Mouse (Mus musculus): ENCODE results near the gene Stpg3. TPM values are rescaled to one million over a fixed set of nuclear protein-coding genes. Genes with fewer than 3 reads are reported as not detected.
A peak's percentile ranks its signal among the peaks of the same experiment; 100 is the strongest.

Stpg3 gene
- polyA plus RNA-seq, 1 experiment from 2014 or later, result not detected

- Histone ChIP-seq H3K9me3 (ENCODE audit: control insufficient read depth, low read length) (no peaks in the 10 kb centered on the region), H3K27ac (ENCODE audit: low read depth, low read length) (peak within 1 kb of the TSS; percentile 49; the same call in 1 of the 2 replicates), H3K4me1 (replicated peaks; ENCODE audit: control insufficient read depth, insufficient read depth, low read length) (peaks cover 7% of the 10 kb centered on the region; the same call in 1 of the 2 replicates), H3K4me3 (ENCODE audit: low read depth, low read length) (peak within 1 kb of the TSS; percentile 69), H3K27me3 (ENCODE audit: control insufficient read depth, insufficient read depth, low read length) (no peaks in the 10 kb centered on the region), H3K4me2 (replicated peaks; ENCODE audit: low read depth, low read length) (peak within 1 kb of the TSS; percentile 88), H3K36me3 (ENCODE audit: control insufficient read depth, insufficient read depth, low read length) (0 out of 2 replicates have a peak, but pooled peaks cover 2% of the 10 kb centered on the region), H3K9ac (ENCODE audit: low read depth, low read length) (peak within 1 kb of the TSS; percentile 69)
- DNase-seq (ENCODE audit: low spot score), result peak; percentile 98
- under 1% methylated on average over 38 of the region's 39 CpGs for WGBS
- ATAC-seq (ENCODE audit: low FRiP score), result peak; percentile 91
Observed at GRCm38 (mm10) chr2:25255284-25255779, 40.9 kb upstream of the Stpg3 start, which contains the start of gene Tmem203. Gene Tmem203 (plus strand): TSS chr2:25255439.

GRCm38 (mm10) chr2:25252331-25252730, 37.9 kb upstream of the Stpg3 start:
- H3K27me3 ChIP-seq (ENCODE audit: control insufficient read depth, insufficient read depth, low read length), result no peaks in the 10 kb centered on the region
- 88% methylated on average over 1 of the region's 1 CpGs for WGBS
- peak; percentile 19 for DNase-seq (ENCODE audit: low spot score)
- 0 out of 2 replicates have a peak, but pooled peaks cover 2% of the 10 kb centered on the region for H3K36me3 ChIP-seq (ENCODE audit: control insufficient read depth, insufficient read depth, low read length)
- no peaks in the 10 kb centered on the region for H3K9me3 ChIP-seq (ENCODE audit: control insufficient read depth, low read length)
- H3K4me3 ChIP-seq (ENCODE audit: low read depth, low read length), result no peak overlapping the region
- no peak overlapping the region for H3K4me2 ChIP-seq (replicated peaks; ENCODE audit: low read depth, low read length)
- no peak overlapping the region for H3K9ac ChIP-seq (ENCODE audit: low read depth, low read length)
- H3K4me1 ChIP-seq (replicated peaks; ENCODE audit: control insufficient read depth, insufficient read depth, low read length), result peaks cover 7% of the 10 kb centered on the region; the same call in 1 of the 2 replicates
- H3K27ac ChIP-seq (ENCODE audit: low read depth, low read length), result no peak overlapping the region
- ATAC-seq (ENCODE audit: low FRiP score), result no peak

GRCm38 (mm10) chr2:25246183-25247072, 32.0 kb upstream of the Stpg3 start, which contains the start of gene AL732309.1:
Gene AL732309.1 (minus strand): TSS chr2:25246863.
- 88% methylated on average over 10 of the region's 10 CpGs for WGBS
- Histone ChIP-seq H3K4me3 (ENCODE audit: low read depth, low read length) (no peak within 1 kb of the TSS), H3K4me1 (replicated peaks; ENCODE audit: control insufficient read depth, insufficient read depth, low read length) (peaks cover 4% of the 10 kb centered on the region; the same call in 1 of the 2 replicates), H3K9ac (ENCODE audit: low read depth, low read length) (no peak within 1 kb of the TSS), H3K9me3 (ENCODE audit: control insufficient read depth, low read length) (no peaks in the 10 kb centered on the region), H3K27me3 (ENCODE audit: control insufficient read depth, insufficient read depth, low read length) (no peaks in the 10 kb centered on the region; the same call in 1 of the 2 replicates), H3K36me3 (ENCODE audit: control insufficient read depth, insufficient read depth, low read length) (0 out of 2 replicates have a peak, but pooled peaks cover under 1% of the 10 kb centered on the region), H3K27ac (ENCODE audit: low read depth, low read length) (no peak within 1 kb of the TSS), H3K4me2 (replicated peaks; ENCODE audit: low read depth, low read length) (no peak within 1 kb of the TSS)
- DNase-seq (ENCODE audit: low spot score), result no peak
- ATAC-seq (ENCODE audit: low FRiP score), result no peak

GRCm38 (mm10) chr2:25244144-25244543, 29.7 kb upstream of the Stpg3 start:
- Histone ChIP-seq H3K4me3 (ENCODE audit: low read depth, low read length) (no peak overlapping the region), H3K4me1 (replicated peaks; ENCODE audit: control insufficient read depth, insufficient read depth, low read length) (peaks cover 4% of the 10 kb centered on the region; the same call in 1 of the 2 replicates), H3K27ac (ENCODE audit: low read depth, low read length) (no peak overlapping the region), H3K27me3 (ENCODE audit: control insufficient read depth, insufficient read depth, low read length) (peaks cover 2% of the 10 kb centered on the region; the same call in 1 of the 2 replicates), H3K9ac (ENCODE audit: low read depth, low read length) (no peak overlapping the region), H3K36me3 (ENCODE audit: control insufficient read depth, insufficient read depth, low read length) (no peaks in the 10 kb centered on the region), H3K9me3 (ENCODE audit: control insufficient read depth, low read length) (no peaks in the 10 kb centered on the region), H3K4me2 (replicated peaks; ENCODE audit: low read depth, low read length) (no peak overlapping the region)
- ATAC-seq (ENCODE audit: low FRiP score) (no peak), DNase-seq (ENCODE audit: low spot score) (no peak)
- WGBS, result 92% methylated on average over 4 of the region's 4 CpGs

- peaks cover 2% of the 10 kb centered on the region; the same call in 1 of the 2 replicates for H3K27me3 ChIP-seq (ENCODE audit: control insufficient read depth, insufficient read depth, low read length)
- DNase-seq (ENCODE audit: low spot score), result no peak
- H3K9me3 ChIP-seq (ENCODE audit: control insufficient read depth, low read length), result no peaks in the 10 kb centered on the region
- H3K4me1 ChIP-seq (replicated peaks; ENCODE audit: control insufficient read depth, insufficient read depth, low read length), result peaks cover 4% of the 10 kb centered on the region; the same call in 1 of the 2 replicates
- H3K9ac ChIP-seq (ENCODE audit: low read depth, low read length), result peak overlapping the region; percentile 71; the same call in 1 of the 2 replicates
- no peak overlapping the region for H3K27ac ChIP-seq (ENCODE audit: low read depth, low read length)
- WGBS, result 81% methylated on average over 8 of the region's 8 CpGs
- no peak overlapping the region; the same call in 1 of the 2 replicates for H3K4me3 ChIP-seq (ENCODE audit: low read depth, low read length)
- no peak for ATAC-seq (ENCODE audit: low FRiP score)
- peak overlapping the region; percentile 95; the same call in 1 of the 2 replicates for H3K4me2 ChIP-seq (replicated peaks; ENCODE audit: low read depth, low read length)
- no peaks in the 10 kb centered on the region for H3K36me3 ChIP-seq (ENCODE audit: control insufficient read depth, insufficient read depth, low read length)
Observed at GRCm38 (mm10) chr2:25243342-25243741, 28.9 kb upstream of the Stpg3 start.

- Histone ChIP-seq H3K9ac (ENCODE audit: low read depth, low read length) (peak within 1 kb of the TSS; percentile 71), H3K27ac (ENCODE audit: low read depth, low read length) (peak within 1 kb of the TSS; percentile 42; the same call in 1 of the 2 replicates), H3K4me3 (ENCODE audit: low read depth, low read length) (peak within 1 kb of the TSS; percentile 57), H3K36me3 (ENCODE audit: control insufficient read depth, insufficient read depth, low read length) (no peaks in the 10 kb centered on the region), H3K27me3 (ENCODE audit: control insufficient read depth, insufficient read depth, low read length) (peaks cover 2% of the 10 kb centered on the region; the same call in 1 of the 2 replicates), H3K4me2 (replicated peaks; ENCODE audit: low read depth, low read length) (peak within 1 kb of the TSS; percentile 95), H3K9me3 (ENCODE audit: control insufficient read depth, low read length) (no peaks in the 10 kb centered on the region), H3K4me1 (replicated peaks; ENCODE audit: control insufficient read depth, insufficient read depth, low read length) (peaks cover 4% of the 10 kb centered on the region; the same call in 1 of the 2 replicates)
- DNase-seq (ENCODE audit: low spot score) (peak; percentile 61), ATAC-seq (ENCODE audit: low FRiP score) (peak; percentile 38)
- 0% methylated on average over 27 of the region's 59 CpGs for WGBS
Observed at GRCm38 (mm10) chr2:25242101-25242506, 27.7 kb upstream of the Stpg3 start, which contains the start of the genes Rnf208 and Cysrt1. Gene Rnf208 (plus strand): TSS chr2:25242255. Gene Cysrt1 (minus strand): TSS chr2:25242452.

GRCm38 (mm10) chr2:25241438-25241775, 27.0 kb upstream of the Stpg3 start:
- Histone ChIP-seq H3K4me3 (ENCODE audit: low read depth, low read length) (peak overlapping the region; percentile 57), H3K27me3 (ENCODE audit: control insufficient read depth, insufficient read depth, low read length) (peaks cover 2% of the 10 kb centered on the region; the same call in 1 of the 2 replicates), H3K9me3 (ENCODE audit: control insufficient read depth, low read length) (no peaks in the 10 kb centered on the region), H3K4me1 (replicated peaks; ENCODE audit: control insufficient read depth, insufficient read depth, low read length) (peaks cover 4% of the 10 kb centered on the region; the same call in 1 of the 2 replicates), H3K27ac (ENCODE audit: low read depth, low read length) (no peak overlapping the region), H3K4me2 (replicated peaks; ENCODE audit: low read depth, low read length) (peak overlapping the region; percentile 95), H3K36me3 (ENCODE audit: control insufficient read depth, insufficient read depth, low read length) (no peaks in the 10 kb centered on the region), H3K9ac (ENCODE audit: low read depth, low read length) (peak overlapping the region; percentile 71)
- ATAC-seq (ENCODE audit: low FRiP score) (peak; percentile 46; the same call in 1 of the 2 replicates), DNase-seq (ENCODE audit: low spot score) (peak; percentile 28)
- WGBS, result 13% methylated on average over 6 of the region's 6 CpGs

GRCm38 (mm10) chr2:25240723-25241437, 26.4 kb upstream of the Stpg3 start:
- ATAC-seq (ENCODE audit: low FRiP score) (peak; percentile 78), DNase-seq (ENCODE audit: low spot score) (peak; percentile 76)
- Histone ChIP-seq H3K9ac (ENCODE audit: low read depth, low read length) (peak overlapping the region; percentile 21), H3K27me3 (ENCODE audit: control insufficient read depth, insufficient read depth, low read length) (peaks cover 2% of the 10 kb centered on the region; the same call in 1 of the 2 replicates), H3K4me1 (replicated peaks; ENCODE audit: control insufficient read depth, insufficient read depth, low read length) (peaks cover 4% of the 10 kb centered on the region; the same call in 1 of the 2 replicates), H3K9me3 (ENCODE audit: control insufficient read depth, low read length) (no peaks in the 10 kb centered on the region), H3K4me2 (replicated peaks; ENCODE audit: low read depth, low read length) (peak overlapping the region; percentile 95), H3K27ac (ENCODE audit: low read depth, low read length) (no peak overlapping the region; the same call in 1 of the 2 replicates), H3K4me3 (ENCODE audit: low read depth, low read length) (peak overlapping the region; percentile 31), H3K36me3 (ENCODE audit: control insufficient read depth, insufficient read depth, low read length) (no peaks in the 10 kb centered on the region)
- WGBS, result 3% methylated on average over 29 of the region's 29 CpGs

Data from hindbrain, embryonic 11.5 days (tissue).